Mouse (Mus musculus) testis, postnatal 10 days (tissue): Measurements from ENCODE around the gene Kcnma1.

Experiments
- DNase-seq: peaks from one replicate; pipeline ENCODE4 v3.0.0; 2021; ENCODE audit warnings: low spot score

The Kcnma1 gene

GRCm38 (mm10) chr14:23782845-23783609, 231.3 kb downstream of the Kcnma1 start:
- DNase-seq = no peak

- no peak for DNase-seq
Observed at GRCm38 (mm10) chr14:23774542-23774941, 239.7 kb downstream of the Kcnma1 start.

- no peak for DNase-seq
Observed at GRCm38 (mm10) chr14:23772685-23773084, 241.6 kb downstream of the Kcnma1 start.

- no peak for DNase-seq
Observed at GRCm38 (mm10) chr14:23771794-23772193, 242.5 kb downstream of the Kcnma1 start.

GRCm38 (mm10) chr14:23762471-23762870, 251.8 kb downstream of the Kcnma1 start:
- no peak for DNase-seq

GRCm38 (mm10) chr14:23759626-23760025, 254.7 kb downstream of the Kcnma1 start:
- no peak for DNase-seq

GRCm38 (mm10) chr14:23758421-23758820, 255.9 kb downstream of the Kcnma1 start:
- DNase-seq = no peak

- DNase-seq = no peak
Observed at GRCm38 (mm10) chr14:23748011-23748410, 266.3 kb downstream of the Kcnma1 start.

GRCm38 (mm10) chr14:23746976-23747375, 267.3 kb downstream of the Kcnma1 start:
- no peak for DNase-seq

- no peak for DNase-seq
Observed at GRCm38 (mm10) chr14:23741531-23741930, 272.8 kb downstream of the Kcnma1 start.

GRCm38 (mm10) chr14:23734200-23734599, 280.1 kb downstream of the Kcnma1 start:
- no peak for DNase-seq

GRCm38 (mm10) chr14:23729377-23729776, 284.9 kb downstream of the Kcnma1 start:
- DNase-seq = no peak

GRCm38 (mm10) chr14:23723701-23724430, 290.4 kb downstream of the Kcnma1 start:
- no peak for DNase-seq

- no peak for DNase-seq
Observed at GRCm38 (mm10) chr14:23719246-23719645, 295.0 kb downstream of the Kcnma1 start.

GRCm38 (mm10) chr14:23718667-23719066, 295.6 kb downstream of the Kcnma1 start:
- DNase-seq = no peak

- no peak for DNase-seq
Observed at GRCm38 (mm10) chr14:23714396-23715131, 299.7 kb downstream of the Kcnma1 start.

GRCm38 (mm10) chr14:23712891-23713290, 301.4 kb downstream of the Kcnma1 start:
- no peak for DNase-seq

- no peak for DNase-seq
Observed at GRCm38 (mm10) chr14:23710954-23711353, 303.3 kb downstream of the Kcnma1 start.

- no peak for DNase-seq
Observed at GRCm38 (mm10) chr14:23706837-23707236, 307.5 kb downstream of the Kcnma1 start.

- DNase-seq = no peak
Observed at GRCm38 (mm10) chr14:23705647-23706046, 308.6 kb downstream of the Kcnma1 start.

GRCm38 (mm10) chr14:23704303-23704702, 310.0 kb downstream of the Kcnma1 start:
- DNase-seq = no peak

- no peak for DNase-seq
Observed at GRCm38 (mm10) chr14:23696341-23696740, 317.9 kb downstream of the Kcnma1 start.

- no peak for DNase-seq
Observed at GRCm38 (mm10) chr14:23689681-23690080, 324.6 kb downstream of the Kcnma1 start.
